Mouse (Mus musculus) cerebellum, adult 11-12 months (tissue): ENCODE measurements around the gene Cox4i1.
A peak's percentile ranks its signal among the peaks of the same experiment; 100 is the strongest.

ENCODE experiments used
- DNase-seq: peaks from one replicate; pipeline ENCODE4 v3.0.0; 2022

Cox4i1 gene

GRCm38 (mm10) chr8:120697154-120697978, 29.3 kb downstream of the Cox4i1 start:
- DNase-seq = no peak

GRCm38 (mm10) chr8:120697979-120698272, 29.9 kb downstream of the Cox4i1 start:
- DNase-seq = no peak

- no peak for DNase-seq
Measured at GRCm38 (mm10) chr8:120698426-120698825, 30.4 kb downstream of the Cox4i1 start.

- DNase-seq = no peak
Measured at GRCm38 (mm10) chr8:120699079-120699478, 31.1 kb downstream of the Cox4i1 start.

GRCm38 (mm10) chr8:120699565-120699964, 31.5 kb downstream of the Cox4i1 start:
- DNase-seq = no peak

- DNase-seq = no peak
Measured at GRCm38 (mm10) chr8:120700053-120700452, 32.0 kb downstream of the Cox4i1 start.

- DNase-seq = peak; percentile 25
Measured at GRCm38 (mm10) chr8:120701758-120702465, 33.9 kb downstream of the Cox4i1 start.

- DNase-seq = no peak
Measured at GRCm38 (mm10) chr8:120704203-120704602, 36.2 kb downstream of the Cox4i1 start.

- no peak for DNase-seq
Measured at GRCm38 (mm10) chr8:120705163-120705562, 37.1 kb downstream of the Cox4i1 start.

GRCm38 (mm10) chr8:120706193-120706592, 38.2 kb downstream of the Cox4i1 start:
- no peak for DNase-seq

GRCm38 (mm10) chr8:120709176-120709575, 41.2 kb downstream of the Cox4i1 start:
- no peak for DNase-seq

GRCm38 (mm10) chr8:120715200-120715599, 47.2 kb downstream of the Cox4i1 start:
- DNase-seq = no peak

- DNase-seq = no peak
Measured at GRCm38 (mm10) chr8:120715996-120716680, 48.1 kb downstream of the Cox4i1 start.

GRCm38 (mm10) chr8:120719586-120720236, 51.7 kb downstream of the Cox4i1 start:
- no peak for DNase-seq

- no peak for DNase-seq
Measured at GRCm38 (mm10) chr8:120723025-120723424, 55.0 kb downstream of the Cox4i1 start.
